Mouse (Mus musculus) embryonic facial prominence, embryonic 10.5 days (tissue): ENCODE measurements around the gene Fbxl15. TPM values are rescaled to one million over a fixed set of nuclear protein-coding genes. Genes with fewer than 3 reads are reported as not detected.
A peak's percentile ranks its signal among the peaks of the same experiment; 100 is the strongest.

Experiments used
- DNase-seq: peaks from one replicate; pipeline ENCODE4 v3.0.0-alpha.2; 2017; ENCODE audit warnings: low spot score
- H3K27ac ChIP-seq: fragments of 300-500 bp; sonication (generic); replicated peaks from 2 replicates; pipeline ENCODE4 v1.5.1; 2016; ENCODE audit warnings: mild to moderate bottlenecking
- H3K27me3 ChIP-seq: fragments of 300-500 bp; sonication (generic); replicated peaks from 2 replicates; pipeline ENCODE4 v1.6.1; 2016; ENCODE audit warnings: low read depth, mild to moderate bottlenecking; ENCODE audit not compliant: poor library complexity, severe bottlenecking
- H3K36me3 ChIP-seq: fragments of 300-500 bp; sonication (generic); replicated peaks from 2 replicates; pipeline ENCODE4 v1.6.1; 2016; ENCODE audit warnings: mild to moderate bottlenecking, moderate library complexity
- H3K4me1 ChIP-seq: fragments of 300-500 bp; sonication (generic); 2 replicates; pipeline ENCODE4 v1.6.1; 2016
- H3K4me3 ChIP-seq: fragments of 300-500 bp; sonication (generic); 2 replicates; pipeline ENCODE4 v1.5.1; 2016; ENCODE audit warnings: mild to moderate bottlenecking, moderate library complexity
- H3K9me3 ChIP-seq: fragments of 300-500 bp; sonication (generic); 2 replicates; pipeline ENCODE4 v1.6.1; 2016; ENCODE audit warnings: mild to moderate bottlenecking
- WGBS: fragments of 180-500 bp; shearing (Covaris S2); methylation state at CpG from one replicate; pipeline ENCODE4 v1.1.7; 2016; 5-methylcytosine and 5-hydroxymethylcytosine counted together
- microRNA counts: library from miRNA; unstranded; fragments of <30 nt; microRNA quantifications from one replicate; lab custom pipeline; 2017
- microRNA-seq: library from miRNA; unstranded; fragments of <30 nt; microRNA quantifications from one replicate; pipeline ENCODE4, GENCODE M21; 2017
- polyA plus RNA-seq: library from polyadenylated mRNA; unstranded; fragments of >200 nt; fragmentation: Nextera tagmentation; extraction: Ambion mirVana; gene quantifications from 2 replicates; pipeline ENCODE4 v1.2.1, GENCODE M21; 2016

Fbxl15 gene
- polyA plus RNA-seq, 1 experiment from 2014 or later = 17.1 TPM

DNA sequence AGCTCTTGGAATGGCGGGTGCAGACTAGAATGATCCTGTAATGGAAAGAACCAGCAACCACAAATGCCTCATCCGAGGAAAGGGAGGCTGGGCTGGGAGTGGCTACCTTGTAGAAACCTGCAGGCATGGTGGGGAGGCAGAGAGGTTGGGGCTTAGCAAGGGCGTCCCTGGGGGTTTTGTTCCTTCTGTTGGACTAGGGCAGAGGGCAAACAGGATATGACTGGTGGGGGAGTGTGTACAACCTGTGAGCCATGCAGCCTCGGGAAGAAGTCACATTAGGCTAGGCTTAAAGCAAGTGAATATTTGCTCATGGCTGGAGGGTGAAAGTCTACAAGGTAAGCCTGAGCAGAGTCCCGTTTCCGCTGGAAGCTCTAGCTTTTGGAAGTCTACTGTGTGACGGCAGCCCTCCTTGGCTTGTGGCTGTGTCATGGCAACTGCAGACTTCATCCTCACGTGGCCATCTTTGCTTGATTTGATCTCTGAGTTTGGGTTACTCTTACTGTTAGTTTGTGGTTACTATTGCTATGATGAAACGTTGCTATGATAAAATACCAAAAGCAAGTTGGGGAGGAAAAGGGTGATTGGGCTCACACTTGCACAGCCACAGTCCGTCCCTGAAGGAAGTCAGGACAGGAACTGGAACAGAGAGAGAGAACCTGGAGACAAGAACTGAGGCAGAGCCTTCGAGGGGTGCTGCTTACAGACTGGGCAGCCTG lies 35.5 kb downstream of the Fbxl15 start:
- Histone ChIP-seq H3K27ac (no peak overlapping the region), H3K4me3 (no peak overlapping the region), H3K27me3 (peaks cover 7% of the 10 kb centered on the region), H3K36me3 (no peaks in the 10 kb centered on the region), H3K9me3 (0 out of 2 replicates have a peak, but pooled peaks cover 2% of the 10 kb centered on the region), H3K4me1 (peaks cover 1% of the 10 kb centered on the region; the same call in 1 of the 2 replicates)
- 86% methylated on average over 11 of the region's 11 CpGs for WGBS
- DNase-seq = no peak

DNA sequence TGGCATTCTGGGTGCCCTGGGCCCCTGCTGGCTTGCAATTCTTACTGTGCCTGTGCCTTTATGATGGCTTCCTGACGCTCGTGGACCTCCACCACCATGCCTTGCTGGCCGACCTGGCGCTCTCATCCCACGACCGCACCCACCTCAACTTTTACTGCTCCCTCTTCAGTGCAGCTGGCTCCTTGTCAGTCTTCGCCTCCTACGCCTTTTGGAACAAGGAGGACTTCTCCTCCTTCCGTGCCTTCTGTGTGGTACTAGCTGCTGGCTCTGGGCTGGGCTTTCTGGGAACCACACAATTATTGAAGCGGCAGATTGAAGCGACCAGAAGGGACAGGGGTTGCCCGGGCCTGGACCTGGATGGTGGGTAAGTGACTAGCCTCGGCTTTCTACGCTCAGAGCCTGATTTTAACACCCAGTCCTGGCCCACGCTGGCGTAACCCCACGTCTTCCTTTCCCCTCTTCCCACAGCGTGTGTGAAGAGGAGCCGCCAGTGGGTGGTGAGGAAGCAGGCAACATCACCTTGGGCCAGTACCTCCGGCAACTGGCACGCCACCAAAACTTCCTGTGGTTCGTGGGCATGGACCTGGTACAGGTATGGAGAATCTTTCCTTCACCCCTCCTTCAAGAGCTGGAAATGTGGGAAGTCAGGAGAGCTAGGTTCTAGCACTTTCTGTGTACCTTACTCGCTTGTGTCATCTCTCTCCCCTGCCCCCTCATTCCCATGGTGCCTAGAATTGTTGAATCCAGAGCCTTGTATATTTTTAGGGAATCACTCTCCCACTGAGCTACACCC lies 40.0 kb downstream of the Fbxl15 start:
- DNase-seq = no peak
- H3K4me3 ChIP-seq = no peak overlapping the region
- no peaks in the 10 kb centered on the region for H3K27me3 ChIP-seq
- 87% methylated on average over 23 of the region's 23 CpGs for WGBS
- no peaks in the 10 kb centered on the region for H3K9me3 ChIP-seq
- H3K36me3 ChIP-seq = no peaks in the 10 kb centered on the region
- H3K27ac ChIP-seq = no peak overlapping the region
- H3K4me1 ChIP-seq = no peaks in the 10 kb centered on the region

DNA sequence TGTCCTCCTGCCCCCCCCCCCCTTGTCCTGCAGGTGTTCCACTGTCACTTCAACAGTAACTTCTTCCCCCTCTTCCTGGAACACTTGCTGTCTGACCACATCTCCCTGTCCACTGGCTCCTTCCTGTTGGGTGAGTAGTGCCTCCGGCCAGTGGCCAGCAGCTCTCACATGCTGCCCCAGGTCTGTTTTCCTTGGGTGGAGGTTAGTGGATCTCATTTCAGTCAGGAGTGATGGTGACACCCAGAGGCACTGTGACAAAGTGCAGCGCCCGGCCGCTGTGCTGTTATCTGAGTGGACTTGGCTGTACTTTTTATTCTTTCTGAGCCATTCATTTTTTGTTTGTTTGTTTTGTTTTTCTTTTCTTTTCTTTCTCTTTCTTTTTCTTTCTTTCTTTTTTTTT lies 41.2 kb downstream of the Fbxl15 start:
- Histone ChIP-seq H3K27ac (no peak overlapping the region), H3K36me3 (no peaks in the 10 kb centered on the region), H3K9me3 (no peaks in the 10 kb centered on the region), H3K27me3 (no peaks in the 10 kb centered on the region), H3K4me3 (no peak overlapping the region), H3K4me1 (peaks cover 2% of the 10 kb centered on the region)
- DNase-seq = peak; percentile 47
- WGBS = 31% methylated on average over 4 of the region's 4 CpGs

DNA sequence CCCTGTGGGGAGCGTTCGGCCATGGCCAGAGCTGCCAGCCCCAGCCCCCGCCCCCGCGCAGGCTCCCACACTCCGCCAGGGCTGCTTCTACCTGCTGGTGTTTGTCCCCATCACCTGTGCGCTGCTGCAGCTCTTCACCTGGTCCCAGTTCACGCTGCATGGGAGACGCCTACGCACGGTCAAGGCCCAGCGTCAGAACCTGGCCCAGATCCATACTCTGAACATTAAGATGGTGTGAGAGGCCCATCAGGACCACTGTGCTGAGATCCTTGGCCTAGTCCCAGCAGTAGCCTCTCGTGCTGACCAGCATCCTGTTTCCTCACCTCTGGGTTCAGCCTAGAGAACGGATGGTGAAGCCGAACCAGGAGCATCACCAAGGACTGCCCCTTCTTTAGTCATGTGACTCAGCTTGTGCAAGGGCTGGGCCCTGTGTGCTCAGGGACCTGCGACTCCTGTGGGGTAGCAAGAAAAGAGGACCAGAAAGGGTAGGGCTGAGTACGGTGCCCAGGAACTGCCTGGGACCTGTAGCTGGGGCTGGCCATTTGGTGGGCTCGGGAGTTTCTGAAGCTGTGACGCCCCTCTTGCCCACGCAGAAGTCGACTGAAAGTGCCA lies 46.6 kb downstream of the Fbxl15 start:
- 47% methylated on average over 21 of the region's 21 CpGs for WGBS
- DNase-seq = no peak
- peaks cover 41% of the 10 kb centered on the region for H3K36me3 ChIP-seq

DNA sequence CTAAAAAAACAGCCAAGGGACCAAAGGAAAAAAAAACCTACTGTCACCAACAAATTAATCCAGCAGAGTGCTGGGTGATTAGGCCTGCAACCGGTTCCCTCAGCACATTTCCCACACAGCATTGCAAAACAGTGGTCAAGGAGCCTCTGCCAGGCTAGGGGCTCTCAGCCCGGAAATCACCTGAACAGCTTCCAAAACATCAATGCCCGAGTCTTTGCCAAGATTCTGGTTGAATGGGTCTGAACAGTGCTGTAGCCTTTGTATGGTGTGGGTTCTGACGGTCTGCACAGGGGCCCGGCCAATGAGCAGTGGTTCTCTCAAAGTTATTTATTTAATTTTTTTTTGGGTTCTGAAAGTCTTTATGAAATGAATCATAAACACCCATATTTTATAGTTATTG lies 47.5 kb downstream of the Fbxl15 start:
- no peak overlapping the region for H3K4me3 ChIP-seq
- peaks cover 14% of the 10 kb centered on the region for H3K4me1 ChIP-seq
- WGBS = 76% methylated on average over 5 of the region's 5 CpGs
- H3K36me3 ChIP-seq = peaks cover 51% of the 10 kb centered on the region
- H3K9me3 ChIP-seq = no peaks in the 10 kb centered on the region
- no peak overlapping the region for H3K27ac ChIP-seq
- no peak for DNase-seq
- H3K27me3 ChIP-seq = no peaks in the 10 kb centered on the region

More for the DNA sequence above, 46.6 kb downstream of the Fbxl15 start:
- Histone ChIP-seq H3K9me3 (no peaks in the 10 kb centered on the region), H3K27ac (peak overlapping the region; percentile 24; the same call in 1 of the 2 replicates), H3K4me3 (no peak overlapping the region), H3K27me3 (no peaks in the 10 kb centered on the region), H3K4me1 (peaks cover 14% of the 10 kb centered on the region)

DNA sequence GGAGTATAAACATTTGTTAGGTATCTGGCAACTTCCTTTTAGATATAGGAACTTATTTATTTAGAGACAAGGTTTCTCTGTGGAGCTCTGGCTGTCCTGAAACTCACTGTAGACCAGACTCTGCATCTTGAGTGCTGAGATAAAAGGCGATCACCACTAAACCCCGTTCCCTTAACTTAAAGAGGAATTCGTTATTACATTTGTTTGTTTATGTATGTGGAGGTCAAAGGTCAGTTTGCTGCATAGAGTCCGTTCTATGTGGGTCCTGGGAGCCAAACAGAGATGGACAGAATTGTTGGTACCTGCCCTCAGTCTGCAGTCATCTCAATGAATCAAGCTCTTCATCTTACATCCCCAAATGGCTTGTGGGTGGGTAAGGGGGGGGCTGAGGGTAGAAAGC lies 47.9 kb downstream of the Fbxl15 start:
- H3K9me3 ChIP-seq = no peaks in the 10 kb centered on the region
- DNase-seq = no peak
- WGBS = 52% methylated on average over 4 of the region's 4 CpGs
- no peaks in the 10 kb centered on the region for H3K27me3 ChIP-seq
- no peak overlapping the region for H3K27ac ChIP-seq
- peaks cover 55% of the 10 kb centered on the region for H3K36me3 ChIP-seq
- peaks cover 14% of the 10 kb centered on the region for H3K4me1 ChIP-seq
- no peak overlapping the region for H3K4me3 ChIP-seq

MicroRNAs encoded within 50 kb of the gene (microRNA counts, 519-probe panel; counts per million panel counts)
- microRNA mmu-miR-146b (lab: Ali Mortazavi, UCI) = 188 counts per million, percentile 57 among the panel's probes with 10 or more counts

Small RNA genes within 50 kb of the gene (microRNA-seq; reads per million reads assigned to microRNA genes)
- gene Mir146b = 1.5 reads per million

Other genes starting within 250 kb of the Fbxl15 start
- gene Elovl3, start 196.3 kb upstream of the Fbxl15 start, polyA plus RNA-seq = 0.10 TPM in 1 of 2 replicates, not detected in the other
- gene Pitx3, start 179.9 kb upstream of the Fbxl15 start, polyA plus RNA-seq = 0.36 and 0.71 TPM in 2 replicates
- 42.8 and 46.7 TPM in 2 replicates for gene Gbf1, start 175.7 kb upstream of the Fbxl15 start, polyA plus RNA-seq
- 5.6 and 5.7 TPM in 2 replicates for gene Nfkb2, start 23.9 kb upstream of the Fbxl15 start, polyA plus RNA-seq
- 2.5 and 3.5 TPM in 2 replicates for gene Psd, start 1.0 kb upstream of the Fbxl15 start, polyA plus RNA-seq
- 204 and 208 TPM in 2 replicates for gene Cuedc2, start 10.5 kb downstream of the Fbxl15 start, polyA plus RNA-seq
- 8.0 and 8.4 TPM in 2 replicates for gene Mfsd13a, start 12.9 kb downstream of the Fbxl15 start, polyA plus RNA-seq
- 1.0 and 1.1 TPM in 2 replicates for gene 2310034G01Rik, start 22.1 kb downstream of the Fbxl15 start, polyA plus RNA-seq
- gene Actr1a, start 67.6 kb downstream of the Fbxl15 start, polyA plus RNA-seq = 164 and 170 TPM in 2 replicates
- gene Sufu, start 68.7 kb downstream of the Fbxl15 start, polyA plus RNA-seq = 50.5 and 53.4 TPM in 2 replicates
- 19.5 and 20.9 TPM in 2 replicates for gene Trim8, start 173.5 kb downstream of the Fbxl15 start, polyA plus RNA-seq
- 196 and 200 TPM in 2 replicates for gene Arl3, start 245.0 kb downstream of the Fbxl15 start, polyA plus RNA-seq
- gene Sfxn2, start 245.2 kb downstream of the Fbxl15 start, polyA plus RNA-seq = 21.0 and 22.6 TPM in 2 replicates